Mouse (Mus musculus) brain, embryonic 14.5 days (tissue): ENCODE measurements at regions not wholly inside any gene's neighbourhood (a gene's known extent, or its start where the extent isn't known, plus 50 kb on each side); places are given as distances from the start of the nearest gene placed in this dataset.

Experiments used
- CTCF ChIP-seq: fragments of 200-500 bp; IDR thresholded peaks from 2 replicates; pipeline ENCODE4 v1.5.1; 2012; ENCODE audit warnings: inconsistent platforms, mild to moderate bottlenecking, moderate library complexity, borderline replicate concordance; ENCODE audit not compliant: insufficient read depth, insufficient read length; ENCODE audit errors: extremely low read depth
- POLR2A ChIP-seq: fragments of 200-500 bp; IDR thresholded peaks from 2 replicates; pipeline ENCODE4 v1.6.1; 2012; ENCODE audit warnings: mild to moderate bottlenecking, inconsistent platforms, borderline replicate concordance; ENCODE audit not compliant: poor library complexity, insufficient read depth, insufficient read length, severe bottlenecking; ENCODE audit errors: extremely low read depth

DNA sequence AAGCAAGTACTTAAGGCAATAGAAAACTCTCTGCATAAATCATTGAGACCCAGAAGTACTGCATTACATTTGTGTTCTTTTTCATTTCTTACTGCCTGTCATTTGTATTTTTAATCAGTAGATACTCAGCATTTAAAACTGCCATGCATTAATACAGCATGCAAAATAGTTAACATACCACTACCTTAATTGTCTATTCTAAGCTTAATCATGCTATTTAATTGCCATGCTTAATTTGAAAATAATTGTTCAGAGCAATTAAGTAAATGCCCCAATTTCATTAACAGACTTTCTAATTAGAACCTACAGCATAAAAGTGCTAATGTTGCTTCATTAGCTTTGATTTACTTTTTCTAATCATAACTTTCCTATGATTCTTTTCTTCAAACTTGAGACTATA is 359.3 kb upstream of the Cdh12 start:
- no peak for TF ChIP-seq POLR2A
- TF ChIP-seq CTCF: no peak
